9 mouse cellular contexts compared by ENCODE assay signal in the genomic region with DNA sequence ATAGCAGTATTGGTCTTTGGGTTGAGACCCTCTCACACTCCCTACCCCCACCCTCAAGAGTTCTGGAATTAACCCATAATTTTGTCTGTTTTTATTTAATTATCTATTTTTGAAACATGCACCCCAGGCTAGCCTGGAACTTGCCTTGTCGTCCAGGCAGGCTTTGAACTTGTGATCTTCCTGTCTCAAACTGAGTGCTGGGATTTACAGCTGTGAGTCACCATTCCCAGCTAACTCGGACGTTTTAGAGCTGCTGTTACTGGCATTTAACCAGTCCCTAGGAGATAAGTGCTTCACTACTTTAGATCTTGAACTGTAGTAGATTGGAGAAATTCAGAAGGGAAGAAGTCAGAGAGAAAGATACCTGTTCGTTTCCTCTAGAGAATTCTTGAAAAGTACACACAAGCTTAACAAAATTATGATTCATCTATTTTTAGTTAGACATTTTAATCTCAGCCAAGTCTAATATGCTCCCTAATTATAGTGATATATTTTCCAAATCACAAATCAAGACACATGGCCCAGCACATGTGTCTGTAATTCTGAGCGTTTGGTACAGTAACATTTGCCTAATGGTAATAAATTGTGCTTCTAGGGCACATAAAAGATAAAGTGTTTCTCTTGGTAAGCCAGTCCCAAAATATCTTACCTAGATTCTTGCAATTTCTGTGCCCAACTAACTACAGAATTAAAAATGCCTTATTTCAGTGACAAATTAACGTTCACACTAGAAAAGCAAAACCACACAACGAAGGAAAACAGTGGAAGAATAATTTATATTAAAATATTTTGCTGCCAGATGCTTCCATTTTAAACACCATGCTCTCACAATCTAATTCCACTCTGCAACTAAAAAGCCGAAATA. TPM values are rescaled to one million over a fixed set of nuclear protein-coding genes. Genes with fewer than 3 reads are reported as not detected.
DNase-seq lines count a peak whose midpoint lies in the region; ATAC-seq and TF ChIP-seq lines count a peak whose summit lies in the region.
"Had no signal": no experiment of that assay in that cellular context is flagged by ENCODE, and none has a peak within 500 bp of the region (broad histone marks: within the 10 kb centered on the region; RNA-seq: fewer than 3 reads in every experiment).

No protein-coding gene starts in this region.

- no peak for TF ChIP-seq EP300 in stomach, postnatal 0 days (optimal IDR thresholded peaks at IDR 0.05)

- peak overlapping the region; percentile 97 for H3K4me2 ChIP-seq in lung, embryonic 16.5 days (ENCODE audit: low read depth, low read length)
- peak overlapping the region; percentile 88; the same call in 1 of the 2 replicates for H3K4me2 ChIP-seq in limb, embryonic 15.5 days
- no peak overlapping the region for H3K4me2 ChIP-seq in stomach, postnatal 0 days (replicated peaks; ENCODE audit: low read depth)

- peak overlapping the region; percentile 98 for H3K27ac ChIP-seq in lung, embryonic 16.5 days (ENCODE audit: low read length)
- H3K27ac ChIP-seq in limb, embryonic 15.5 days = peak overlapping the region; percentile 97; the same call in 1 of the 2 replicates
- H3K27ac ChIP-seq in stomach, postnatal 0 days (replicated peaks) = 0 out of 2 replicates have a peak overlapping the region, but pooled peaks have one; percentile 53

- peaks cover 6% of the 10 kb centered on the region for H3K36me3 ChIP-seq in erythroblast, embryonic 14.5 days (ENCODE audit: control insufficient read depth)
- H3K36me3 ChIP-seq in lung, embryonic 16.5 days (ENCODE audit: control insufficient read depth, insufficient read depth, low read length) = no peaks in the 10 kb centered on the region; the same call in 1 of the 2 replicates
- H3K36me3 ChIP-seq in limb, embryonic 15.5 days = peaks cover 6% of the 10 kb centered on the region
- H3K36me3 ChIP-seq in stomach, postnatal 0 days (ENCODE audit: control insufficient read depth, insufficient read depth, low read length) = peaks cover 2% of the 10 kb centered on the region

- TF ChIP-seq POLR2A in lung, adult 2 months (IDR thresholded peaks at IDR 0.05; ENCODE audit: borderline replicate concordance, extremely low read depth, low read depth, low read length) = no peak

- no peak for DNase-seq in lung, adult 2 months
- DNase-seq in stomach, postnatal 0 days (ENCODE audit: low spot score) = no peak
- no peak for DNase-seq in thymus, postnatal 25 days
- no peak for DNase-seq in kidney, postnatal 36 days
- DNase-seq: right cerebral cortex, postnatal 4 days had no signal

- WGBS in lung, embryonic 16.5 days = 41% methylated on average over 8 of the region's 8 CpGs
- 45% methylated on average over 8 of the region's 8 CpGs for WGBS in lung, adult 2 months
- 30% methylated on average over 8 of the region's 8 CpGs for WGBS in limb, embryonic 15.5 days
- WGBS in stomach, postnatal 0 days = 30% methylated on average over 8 of the region's 8 CpGs

- ATAC-seq in erythroblast, adult 5-6 weeks (replicated peaks; ENCODE audit: low FRiP score, poor library complexity, severe bottlenecking) = no peak
- no peak for ATAC-seq in lung, embryonic 16.5 days (ENCODE audit: low read depth)
- no peak for ATAC-seq in limb, embryonic 15.5 days (ENCODE audit: insufficient number of reproducible peaks, low FRiP score, low TSS enrichment, low read depth)
- no peak for ATAC-seq in stomach, postnatal 0 days (ENCODE audit: low FRiP score, low TSS enrichment)

- H3K4me3 ChIP-seq in erythroblast, embryonic 14.5 days (replicated peaks) = peak overlapping the region; percentile 88
- H3K4me3 ChIP-seq in lung, embryonic 16.5 days (ENCODE audit: low read length) = no peak overlapping the region
- H3K4me3 ChIP-seq in lung, adult 2 months (replicated peaks; ENCODE audit: extremely low read depth, low read depth, low read length) = no peak overlapping the region
- H3K4me3 ChIP-seq in limb, embryonic 15.5 days = no peak overlapping the region
- H3K4me3 ChIP-seq in stomach, postnatal 0 days (ENCODE audit: low read depth, low read length) = no peak overlapping the region

- peaks cover 32% of the 10 kb centered on the region for H3K4me1 ChIP-seq in erythroblast, embryonic 14.5 days (ENCODE audit: control insufficient read depth)
- H3K4me1 ChIP-seq in lung, embryonic 16.5 days (replicated peaks; ENCODE audit: control insufficient read depth, insufficient read depth, low read length) = 0 out of 2 replicates have a peak, but pooled peaks cover 4% of the 10 kb centered on the region
- H3K4me1 ChIP-seq in lung, adult 2 months (ENCODE audit: control insufficient read depth, insufficient read depth, low read length) = no peaks in the 10 kb centered on the region
- peaks cover 11% of the 10 kb centered on the region for H3K4me1 ChIP-seq in limb, embryonic 15.5 days
- no peaks in the 10 kb centered on the region for H3K4me1 ChIP-seq in stomach, postnatal 0 days (replicated peaks; ENCODE audit: control insufficient read depth, insufficient read depth)

- no peak overlapping the region; the same call in 1 of the 2 replicates for H3K9ac ChIP-seq in lung, embryonic 16.5 days (ENCODE audit: low read length)
- no peak overlapping the region for H3K9ac ChIP-seq in limb, embryonic 15.5 days
- no peak overlapping the region for H3K9ac ChIP-seq in stomach, postnatal 0 days (ENCODE audit: low read length)

- no peaks in the 10 kb centered on the region for H3K9me3 ChIP-seq in erythroblast, embryonic 14.5 days (ENCODE audit: control insufficient read depth, low read length)
- H3K9me3 ChIP-seq in lung, embryonic 16.5 days (ENCODE audit: control insufficient read depth, low read length) = no peaks in the 10 kb centered on the region
- no peaks in the 10 kb centered on the region for H3K9me3 ChIP-seq in limb, embryonic 15.5 days
- no peaks in the 10 kb centered on the region for H3K9me3 ChIP-seq in stomach, postnatal 0 days (ENCODE audit: control insufficient read depth, low read length)

- H3K27me3 ChIP-seq in erythroblast, embryonic 14.5 days (ENCODE audit: control insufficient read depth) = no peaks in the 10 kb centered on the region
- no peaks in the 10 kb centered on the region for H3K27me3 ChIP-seq in lung, embryonic 16.5 days (ENCODE audit: control insufficient read depth, insufficient read depth, low read depth, low read length)
- H3K27me3 ChIP-seq in limb, embryonic 15.5 days = no peaks in the 10 kb centered on the region
- no peaks in the 10 kb centered on the region for H3K27me3 ChIP-seq in stomach, postnatal 0 days (ENCODE audit: control insufficient read depth, insufficient read depth, low read length)

- no peak for TF ChIP-seq CTCF in lung, adult 2 months (IDR thresholded peaks at IDR 0.05; ENCODE audit: insufficient read depth, low read length)
- no peak for TF ChIP-seq CTCF in stomach, postnatal 0 days (IDR thresholded peaks at IDR 0.05; ENCODE audit: low read depth)

RNA-seq across cellular contexts. Expression of a gene that starts 2.2 kb away (rescaled TPM):
- 1.2 and 1.3 TPM in 2 replicates for polyA plus RNA-seq in erythroblast, embryonic 14.5 days (2012)
- total RNA-seq in erythroblast, adult 5-6 weeks (2015; ENCODE audit: low replicate concordance) = 3.5 and 6.1 TPM in 2 replicates
- total RNA-seq in erythroblast, adult 5-6 weeks (2017; ENCODE audit: low replicate concordance) = 5.3 and 7.5 TPM in 2 replicates
- polyA plus RNA-seq in lung, embryonic 16.5 days (2015; fragmentation: Nextera tagmentation; extraction: Ambion mirVana) = 25.8 and 28.9 TPM in 2 replicates
- 27.9 and 37.2 TPM in 2 replicates for polyA plus RNA-seq in lung, adult 2 months (2012; rRNA removed)
- 43.1 and 47.6 TPM in 2 replicates for polyA plus RNA-seq in limb, embryonic 15.5 days (2015; fragmentation: Nextera tagmentation; extraction: Ambion mirVana)
- polyA plus RNA-seq in stomach, postnatal 0 days (2015; fragmentation: Nextera tagmentation; extraction: Ambion mirVana) = 71.1 and 74.1 TPM in 2 replicates

RNA-seq across cellular contexts. Expression of a gene that starts 36.8 kb away (rescaled TPM):
- 0.01 TPM in 1 of 2 replicates, not detected in the other for polyA plus RNA-seq in erythroblast, embryonic 14.5 days (2012)
- not detected in 2 replicates for total RNA-seq in erythroblast, adult 5-6 weeks (2015; ENCODE audit: low replicate concordance)
- not detected in 2 replicates for total RNA-seq in erythroblast, adult 5-6 weeks (2017; ENCODE audit: low replicate concordance)
- 1.2 and 1.5 TPM in 2 replicates for polyA plus RNA-seq in lung, embryonic 16.5 days (2015; fragmentation: Nextera tagmentation; extraction: Ambion mirVana)
- 1.4 and 1.7 TPM in 2 replicates for polyA plus RNA-seq in lung, adult 2 months (2012; rRNA removed)
- polyA plus RNA-seq in limb, embryonic 15.5 days (2015; fragmentation: Nextera tagmentation; extraction: Ambion mirVana) = 12.9 and 13.5 TPM in 2 replicates
- polyA plus RNA-seq in stomach, postnatal 0 days (2015; fragmentation: Nextera tagmentation; extraction: Ambion mirVana) = 1.4 and 1.9 TPM in 2 replicates

Comparison
In these comparisons a context has a peak if more than half of its experiments do, and no peak if none do; other contexts are left out.
1. RNA of a gene that starts 2.2 kb away (polyA plus RNA-seq): 71.1 to 74.1 TPM in stomach, postnatal 0 days, 43.1 to 47.6 TPM in limb, embryonic 15.5 days, 25.8 to 28.9 TPM in lung, embryonic 16.5 days and 27.9 to 37.2 TPM in lung, adult 2 months; 1.2 to 1.3 TPM in erythroblast, embryonic 14.5 days; every median in the first group is over 10 times any median in the second.
2. Peak in every context shown above with its lines, with median percentiles within 50 percentile points of each other: H3K27ac ChIP-seq.